Mouse (Mus musculus) stomach, postnatal 0 days (tissue): ENCODE data around the gene Fcmr.

Experiments used
- CTCF ChIP-seq: IDR thresholded peaks from 2 replicates; pipeline ENCODE4 v1.5.1; 2016; ENCODE audit warnings: antibody characterized with exemption, low read depth, mild to moderate bottlenecking, moderate library complexity
- EP300 ChIP-seq: optimal IDR thresholded peaks from 2 replicates; pipeline ENCODE3; 2016; ENCODE audit warnings: antibody characterized with exemption

GRCm38 (mm10) chr1:130876931-130877509 is 11.6 kb downstream of the Fcmr start:
- TF ChIP-seq CTCF = peak; percentile 89
- TF ChIP-seq EP300 = no peak
